ENCODE assay signal across 23 mouse cellular contexts in the genomic region with DNA sequence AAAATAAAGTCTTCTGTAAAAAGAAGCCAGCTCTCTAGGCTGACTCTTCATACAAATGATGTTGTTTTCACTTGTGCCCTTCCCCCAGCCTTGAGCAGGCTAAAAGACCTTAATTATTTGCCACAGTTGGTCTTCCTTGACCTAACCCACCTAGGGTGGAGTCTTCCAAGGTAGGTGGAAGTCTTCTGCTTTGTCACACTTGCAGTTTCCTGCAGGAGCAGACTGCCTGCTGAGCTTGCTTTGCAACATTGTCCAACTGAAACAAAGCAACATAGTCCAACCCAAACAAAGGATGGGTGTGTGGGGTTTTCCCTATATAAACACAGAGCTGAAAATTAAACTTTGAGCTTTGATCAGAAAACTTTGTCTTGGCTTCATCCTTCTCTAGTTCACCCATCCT. TPM values are rescaled to one million over a fixed set of nuclear protein-coding genes. Genes with fewer than 3 reads are reported as not detected.
DNase-seq lines count a peak whose midpoint lies in the region; ATAC-seq lines count a peak whose summit lies in the region.
"Had no signal": no experiment of that assay in that cellular context is flagged by ENCODE, and none has a peak within 500 bp of the region (broad histone marks: within the 10 kb centered on the region; RNA-seq: fewer than 3 reads in every experiment).

No protein-coding gene starts in this region.

- H3K4me1 ChIP-seq in embryonic facial prominence, embryonic 10.5 days: no peaks in the 10 kb centered on the region
- no peaks in the 10 kb centered on the region for H3K4me1 ChIP-seq in midbrain, embryonic 15.5 days
- H3K4me1 ChIP-seq: embryonic facial prominence, embryonic 13.5 days; embryonic facial prominence, embryonic 15.5 days; forebrain, embryonic 10.5 days; forebrain, embryonic 12.5 days had no signal

- H3K4me3 ChIP-seq in embryonic facial prominence, embryonic 10.5 days: no peak overlapping the region
- no peak overlapping the region for H3K4me3 ChIP-seq in midbrain, embryonic 15.5 days
- H3K4me3 ChIP-seq: embryonic facial prominence, embryonic 13.5 days; embryonic facial prominence, embryonic 15.5 days; erythroblast, embryonic 14.5 days; forebrain, embryonic 10.5 days; forebrain, embryonic 12.5 days had no signal

- no peaks in the 10 kb centered on the region for H3K36me3 ChIP-seq in embryonic facial prominence, embryonic 10.5 days (replicated peaks)
- no peaks in the 10 kb centered on the region for H3K36me3 ChIP-seq in midbrain, embryonic 15.5 days (replicated peaks)
- H3K36me3 ChIP-seq: embryonic facial prominence, embryonic 13.5 days; embryonic facial prominence, embryonic 15.5 days; forebrain, embryonic 10.5 days; forebrain, embryonic 12.5 days had no signal

- no peak for ATAC-seq in midbrain, embryonic 15.5 days (replicated peaks)
- ATAC-seq: CD4-positive, CD25-positive, alpha-beta regulatory T cell, adult 4 months; forebrain, embryonic 14.5 days; forebrain, embryonic 16.5 days had no signal

- H3K27ac ChIP-seq in embryonic facial prominence, embryonic 10.5 days (replicated peaks): no peak overlapping the region
- no peak overlapping the region for H3K27ac ChIP-seq in midbrain, embryonic 15.5 days
- H3K27ac ChIP-seq: embryonic facial prominence, embryonic 13.5 days; embryonic facial prominence, embryonic 15.5 days; forebrain, embryonic 10.5 days; forebrain, embryonic 12.5 days had no signal

- peak; percentile 27 for DNase-seq in testis, postnatal 14 days (ENCODE audit: low spot score)
- no peak for DNase-seq in testis, postnatal 10 days (ENCODE audit: low spot score)
- peak; percentile 22 for DNase-seq in ZHBTc4 (ENCODE audit: low read depth, low spot score)
- no peak for DNase-seq in embryonic facial prominence, embryonic 10.5 days (ENCODE audit: low spot score)
- DNase-seq: adrenal gland, adult 2 months; adrenal gland, postnatal 10 days; adrenal gland, postnatal 25 days; B cell, adult 2 months; cerebellum, adult 11-12 months; cerebellum, adult 2 months; cerebellum, adult 9-10 months; cerebellum, postnatal 10 days; cerebellum, postnatal 25 days had no signal

- no peaks in the 10 kb centered on the region for H3K27me3 ChIP-seq in embryonic facial prominence, embryonic 10.5 days (replicated peaks; ENCODE audit: low read depth, poor library complexity, severe bottlenecking)
- H3K27me3 ChIP-seq in midbrain, embryonic 15.5 days (replicated peaks): no peaks in the 10 kb centered on the region
- H3K27me3 ChIP-seq: CH12.LX; embryonic facial prominence, embryonic 13.5 days; embryonic facial prominence, embryonic 15.5 days; forebrain, embryonic 12.5 days had no signal

- no peak overlapping the region for H3K4me2 ChIP-seq in midbrain, embryonic 15.5 days
- H3K4me2 ChIP-seq: embryonic facial prominence, embryonic 13.5 days; embryonic facial prominence, embryonic 15.5 days; forebrain, embryonic 12.5 days had no signal

- H3K9ac ChIP-seq in midbrain, embryonic 15.5 days: no peak overlapping the region
- H3K9ac ChIP-seq: embryonic facial prominence, embryonic 13.5 days; embryonic facial prominence, embryonic 15.5 days; forebrain, embryonic 12.5 days had no signal

- no peaks in the 10 kb centered on the region for H3K9me3 ChIP-seq in embryonic facial prominence, embryonic 10.5 days
- no peaks in the 10 kb centered on the region for H3K9me3 ChIP-seq in midbrain, embryonic 15.5 days
- H3K9me3 ChIP-seq: embryonic facial prominence, embryonic 13.5 days; embryonic facial prominence, embryonic 15.5 days; forebrain, embryonic 10.5 days; forebrain, embryonic 12.5 days had no signal

RNA-seq across cellular contexts. Expression of a gene that starts 53.0 kb away (rescaled TPM):
- polyA plus RNA-seq in embryonic facial prominence, embryonic 10.5 days (2016; fragmentation: Nextera tagmentation; extraction: Ambion mirVana): 0.64 and 0.82 TPM in 2 replicates
- polyA plus RNA-seq in midbrain, embryonic 15.5 days (2015; fragmentation: Nextera tagmentation; extraction: Ambion mirVana): 28.2 and 30.8 TPM in 2 replicates
- polyA plus RNA-seq: erythroblast, embryonic 14.5 days had no signal

Comparison
In these comparisons a context has a peak if more than half of its experiments do, and no peak if none do; other contexts are left out.
1. DNase-seq: peak in testis, postnatal 14 days (single experiment) and ZHBTc4 (single experiment); none in testis, postnatal 10 days (single experiment) and embryonic facial prominence, embryonic 10.5 days (single experiment).
2. RNA of a gene that starts 53.0 kb away (polyA plus RNA-seq): 28.2 to 30.8 TPM in midbrain, embryonic 15.5 days; 0.64 to 0.82 TPM in embryonic facial prominence, embryonic 10.5 days; every median in the first group is over 10 times any median in the second.